Mouse (Mus musculus) layer of hippocampus, postnatal 14 days (tissue): ENCODE results near the gene Tbx22. TPM values are rescaled to one million over a fixed set of nuclear protein-coding genes. Genes with fewer than 3 reads are reported as not detected.

Experiments
- DNase-seq, 2 experiments: peaks; one replicate each; pipeline ENCODE4 v3.0.0; 2021 to 2022; ENCODE audit warnings: low spot score in 2 of 2, mixed read lengths in 1 of 2
- long read RNA-seq, 2 experiments: library from polyadenylated mRNA; stranded (forward); transcript quantifications; one replicate each; pipeline ENCODE4 v2.0.0; 2021
- total RNA-seq, 2 experiments: library from RNA; stranded (reverse); gene quantifications; 2 replicates each; pipeline ENCODE4 v1.2.3; 2021

The Tbx22 gene
- total RNA-seq: not detected
- long read RNA-seq, experiment 1: 0 reads
- long read RNA-seq, experiment 2: 0 reads

DNA sequence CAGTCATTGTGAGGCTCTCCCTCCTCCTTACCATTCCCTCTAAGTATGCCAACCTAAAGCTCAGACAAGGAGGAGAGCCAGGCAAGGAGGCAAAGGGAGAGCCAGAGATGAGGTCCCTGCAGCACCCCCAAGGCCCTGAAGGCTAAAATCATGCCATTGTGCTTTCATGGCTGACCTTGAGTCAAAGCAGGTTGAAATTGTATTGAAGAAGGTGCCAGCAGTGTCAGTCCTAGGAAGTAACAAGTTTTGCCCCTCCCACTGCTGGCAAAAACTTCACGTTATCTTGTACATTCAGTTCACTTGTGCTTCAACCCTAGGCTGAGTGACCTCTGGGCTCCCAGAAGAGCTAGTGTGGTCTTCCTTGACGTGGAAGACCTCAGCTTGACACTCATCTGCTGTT is at the start of gene Tbx22:
Gene Tbx22 (plus strand): TSS at position 301 of the 400 bp plus-strand sequence.
- DNase-seq: no peak

- no peak for DNase-seq
Observed at GRCm38 (mm10) chrX:107668677-107669076, 913 bp downstream of the Tbx22 start.

GRCm38 (mm10) chrX:107679203-107679602 is 11.4 kb downstream of the Tbx22 start:
- DNase-seq: peak in 1 of 2 experiments; percentile 1

DNA sequence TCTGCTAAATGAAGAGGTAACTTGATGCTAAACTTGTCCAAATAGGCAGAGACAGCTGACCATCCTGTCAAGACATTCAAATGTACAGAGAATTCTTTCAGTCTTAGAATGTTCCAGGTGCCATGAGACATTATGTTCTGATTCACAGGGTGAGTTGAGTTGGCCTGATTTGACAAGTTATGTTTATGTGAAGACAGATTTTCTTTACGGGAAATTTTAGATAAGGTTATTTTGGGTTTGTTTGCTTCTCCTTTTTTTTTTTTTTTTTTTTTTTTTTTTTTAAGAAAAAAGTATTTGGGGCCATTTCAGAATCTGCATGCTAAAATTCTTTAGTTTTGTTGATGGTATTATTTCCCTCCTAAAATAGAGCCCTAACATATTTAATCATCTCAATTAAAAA is 40.8 kb downstream of the Tbx22 start:
- no peak for DNase-seq

- DNase-seq: no peak
Observed at GRCm38 (mm10) chrX:107723541-107723940, 55.8 kb downstream of the Tbx22 start.

Other genes with a start within 250 kb of the Tbx22 start
- gene Tent5d, start 124.6 kb downstream of the Tbx22 start, total RNA-seq: not detected
- 10 to 100 TPM; 30.4 to 34.5 TPM for gene 2610002M06Rik, start 148.4 kb downstream of the Tbx22 start, total RNA-seq